Mouse (Mus musculus) hindbrain, embryonic 13.5 days (tissue): Measurements from ENCODE around the gene Lipc. TPM values are rescaled to one million over a fixed set of nuclear protein-coding genes. Genes with fewer than 3 reads are reported as not detected.

Experiments
- ATAC-seq: fragments of 200-750 bp; cut with Nextera tagmentation; 2 replicates; pipeline ENCODE4 v1.8.0; 2017; ENCODE audit warnings: moderate TSS enrichment; ENCODE audit not compliant: low FRiP score
- H3K27ac ChIP-seq: fragments of 300-500 bp; sonication (generic); 2 replicates; pipeline ENCODE4 v1.5.1; 2015; ENCODE audit warnings: inconsistent platforms, mild to moderate bottlenecking, moderate library complexity
- H3K27me3 ChIP-seq: fragments of 300-500 bp; sonication (generic); 2 replicates; pipeline ENCODE4 v1.6.1; 2015; ENCODE audit warnings: mild to moderate bottlenecking, inconsistent platforms
- H3K36me3 ChIP-seq: fragments of 300-500 bp; sonication (generic); 2 replicates; pipeline ENCODE4 v1.6.1; 2015; ENCODE audit warnings: mild to moderate bottlenecking, inconsistent platforms
- H3K4me1 ChIP-seq: fragments of 300-500 bp; sonication (generic); replicated peaks from 2 replicates; pipeline ENCODE4 v1.6.1; 2015; ENCODE audit warnings: inconsistent platforms
- H3K4me2 ChIP-seq: fragments of 300-500 bp; sonication (generic); 2 replicates; pipeline ENCODE4 v1.6.1; 2015; ENCODE audit warnings: inconsistent platforms, mild to moderate bottlenecking, moderate library complexity
- H3K4me3 ChIP-seq: fragments of 300-500 bp; sonication (generic); 2 replicates; pipeline ENCODE4 v1.5.1; 2015; ENCODE audit warnings: mild to moderate bottlenecking, inconsistent platforms
- H3K9ac ChIP-seq: fragments of 300-500 bp; sonication (generic); 2 replicates; pipeline ENCODE4 v1.6.1; 2015; ENCODE audit warnings: mild to moderate bottlenecking, inconsistent platforms
- H3K9me3 ChIP-seq: fragments of 300-500 bp; sonication (generic); 2 replicates; pipeline ENCODE4 v1.6.1; 2016; ENCODE audit warnings: inconsistent platforms
- WGBS: fragments of 180-500 bp; shearing (Covaris S2); methylation state at CpG from one replicate; pipeline ENCODE4 v1.1.7; 2015; 5-methylcytosine and 5-hydroxymethylcytosine counted together
- polyA plus RNA-seq: library from polyadenylated mRNA; unstranded; fragments of >200 nt; fragmentation: Nextera tagmentation; extraction: Ambion mirVana; gene quantifications from 2 replicates; pipeline ENCODE4 v1.2.1, GENCODE M21; 2015

Lipc gene
- polyA plus RNA-seq, 1 experiment from 2014 or later, result not detected

- ATAC-seq, result no peak
Measured at GRCm38 (mm10) chr9:70926820-70927588, 25.0 kb downstream of the Lipc start.

GRCm38 (mm10) chr9:70925225-70925624, 26.8 kb downstream of the Lipc start:
- 88% methylated on average over 6 of the region's 6 CpGs for WGBS
- Histone ChIP-seq H3K4me1 (peaks cover 13% of the 10 kb centered on the region; the same call in 1 of the 2 replicates), H3K36me3 (no peaks in the 10 kb centered on the region), H3K9me3 (no peaks in the 10 kb centered on the region), H3K4me2 (no peak overlapping the region), H3K27ac (no peak overlapping the region), H3K9ac (no peak overlapping the region), H3K27me3 (no peaks in the 10 kb centered on the region), H3K4me3 (no peak overlapping the region)
- no peak for ATAC-seq

More at GRCm38 (mm10) chr9:70926820-70927588, 25.0 kb downstream of the Lipc start:
- H3K36me3 ChIP-seq, result no peaks in the 10 kb centered on the region
- no peaks in the 10 kb centered on the region for H3K27me3 ChIP-seq
- H3K4me3 ChIP-seq, result no peak overlapping the region
- H3K9ac ChIP-seq, result no peak overlapping the region
- no peaks in the 10 kb centered on the region for H3K9me3 ChIP-seq
- peaks cover 8% of the 10 kb centered on the region; the same call in 1 of the 2 replicates for H3K4me1 ChIP-seq
- no peak overlapping the region for H3K27ac ChIP-seq
- no peak overlapping the region for H3K4me2 ChIP-seq
- 83% methylated on average over 6 of the region's 6 CpGs for WGBS

- no peak overlapping the region for H3K9ac ChIP-seq
- no peaks in the 10 kb centered on the region for H3K36me3 ChIP-seq
- H3K27ac ChIP-seq, result no peak overlapping the region
- ATAC-seq, result no peak
- no peak overlapping the region for H3K4me3 ChIP-seq
- no peak overlapping the region for H3K4me2 ChIP-seq
- 88% methylated on average over 3 of the region's 3 CpGs for WGBS
- H3K9me3 ChIP-seq, result no peaks in the 10 kb centered on the region
- peaks cover 13% of the 10 kb centered on the region; the same call in 1 of the 2 replicates for H3K4me1 ChIP-seq
- no peaks in the 10 kb centered on the region for H3K27me3 ChIP-seq
Measured at GRCm38 (mm10) chr9:70924763-70925162, 27.3 kb downstream of the Lipc start.

DNA sequence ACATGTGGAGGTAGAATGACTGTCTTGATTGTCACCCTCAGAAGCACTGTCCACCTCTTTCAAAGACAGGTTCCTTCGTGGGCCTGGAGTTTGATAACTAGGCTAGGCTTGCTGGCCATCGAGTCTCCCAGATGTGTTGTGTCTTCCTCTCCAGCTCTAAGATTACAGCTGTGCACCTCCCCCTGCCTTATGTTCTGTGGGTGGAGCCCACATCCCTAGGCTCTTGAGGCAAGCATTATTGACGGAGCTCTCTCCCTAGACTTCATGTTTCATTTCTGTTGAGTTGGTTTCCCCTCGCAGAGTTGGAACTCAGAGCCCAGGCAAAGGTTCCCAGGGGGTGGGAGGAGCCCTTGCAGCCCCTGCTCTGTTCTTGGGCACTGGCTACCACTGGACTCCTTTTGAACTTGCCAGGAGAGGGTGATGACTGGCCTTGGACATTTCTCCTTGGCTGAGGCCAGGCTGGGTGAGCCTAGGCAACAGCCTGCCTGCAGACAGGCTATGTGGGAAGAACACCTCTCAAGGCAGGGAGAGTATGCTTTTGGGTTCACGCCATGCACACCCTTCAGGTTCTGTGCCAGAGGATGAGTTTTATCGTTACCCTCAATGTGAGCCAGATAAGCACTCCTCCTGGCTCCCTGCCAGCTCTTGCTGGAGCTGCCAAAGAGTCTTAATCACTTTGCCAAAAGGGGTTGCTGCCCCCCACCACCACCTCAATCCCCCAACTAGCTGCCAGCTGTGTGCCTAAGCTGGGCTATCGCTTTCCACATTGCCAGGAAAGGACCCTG, 30.1 kb downstream of the Lipc start:
- H3K4me3 ChIP-seq, result no peak overlapping the region
- no peak overlapping the region for H3K4me2 ChIP-seq
- H3K9ac ChIP-seq, result no peak overlapping the region
- peak; percentile 54; the same call in 1 of the 2 replicates for ATAC-seq
- no peaks in the 10 kb centered on the region for H3K36me3 ChIP-seq
- H3K9me3 ChIP-seq, result no peaks in the 10 kb centered on the region
- no peak overlapping the region for H3K27ac ChIP-seq
- H3K27me3 ChIP-seq, result no peaks in the 10 kb centered on the region
- 69% methylated on average over 7 of the region's 7 CpGs for WGBS
- H3K4me1 ChIP-seq, result peaks cover 22% of the 10 kb centered on the region

DNA sequence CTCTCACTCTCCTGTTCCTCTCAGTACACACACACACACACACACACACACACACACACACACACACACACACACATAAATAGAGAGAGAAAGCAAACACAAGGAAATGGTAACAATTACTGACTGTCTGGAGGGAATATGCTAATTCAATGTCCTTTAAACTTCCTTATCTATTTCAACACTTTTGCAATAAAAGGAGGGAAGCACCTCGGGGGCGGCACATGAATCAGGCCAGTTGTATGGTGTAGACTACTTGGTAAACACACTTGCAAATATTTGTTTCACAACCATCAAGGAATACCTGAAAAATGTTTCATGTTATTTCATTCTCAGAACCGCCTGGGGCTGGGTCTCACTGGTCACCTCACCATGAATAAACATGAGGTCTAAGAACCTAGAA, 30.9 kb downstream of the Lipc start:
- Histone ChIP-seq H3K9ac (no peak overlapping the region), H3K27me3 (no peaks in the 10 kb centered on the region), H3K27ac (no peak overlapping the region), H3K4me2 (no peak overlapping the region), H3K36me3 (no peaks in the 10 kb centered on the region), H3K9me3 (no peaks in the 10 kb centered on the region), H3K4me3 (no peak overlapping the region), H3K4me1 (peaks cover 25% of the 10 kb centered on the region)
- 77% methylated on average over 3 of the region's 3 CpGs for WGBS
- no peak for ATAC-seq

- Histone ChIP-seq H3K9me3 (no peaks in the 10 kb centered on the region), H3K27me3 (no peaks in the 10 kb centered on the region), H3K4me1 (peaks cover 31% of the 10 kb centered on the region), H3K4me3 (no peak overlapping the region), H3K27ac (no peak overlapping the region; the same call in 1 of the 2 replicates), H3K9ac (no peak overlapping the region), H3K36me3 (no peaks in the 10 kb centered on the region), H3K4me2 (no peak overlapping the region)
- WGBS, result 87% methylated on average over 3 of the region's 3 CpGs
- no peak for ATAC-seq
Measured at GRCm38 (mm10) chr9:70919271-70919670, 32.8 kb downstream of the Lipc start.

- H3K9ac ChIP-seq, result no peak overlapping the region
- H3K4me1 ChIP-seq, result peaks cover 18% of the 10 kb centered on the region
- H3K4me3 ChIP-seq, result no peak overlapping the region
- H3K9me3 ChIP-seq, result no peaks in the 10 kb centered on the region
- no peak for ATAC-seq
- 48% methylated on average over 7 of the region's 7 CpGs for WGBS
- H3K36me3 ChIP-seq, result no peaks in the 10 kb centered on the region
- H3K4me2 ChIP-seq, result no peak overlapping the region
- H3K27ac ChIP-seq, result no peak overlapping the region
- no peaks in the 10 kb centered on the region for H3K27me3 ChIP-seq
Measured at GRCm38 (mm10) chr9:70916516-70916915, 35.5 kb downstream of the Lipc start.

- no peak overlapping the region for H3K9ac ChIP-seq
- no peaks in the 10 kb centered on the region for H3K9me3 ChIP-seq
- H3K36me3 ChIP-seq, result no peaks in the 10 kb centered on the region
- peaks cover 18% of the 10 kb centered on the region for H3K4me1 ChIP-seq
- ATAC-seq, result no peak
- no peak overlapping the region for H3K27ac ChIP-seq
- WGBS, result 86% methylated on average over 2 of the region's 2 CpGs
- no peaks in the 10 kb centered on the region for H3K27me3 ChIP-seq
- no peak overlapping the region for H3K4me2 ChIP-seq
- H3K4me3 ChIP-seq, result no peak overlapping the region
Measured at GRCm38 (mm10) chr9:70915356-70915685, 36.7 kb downstream of the Lipc start.

DNA sequence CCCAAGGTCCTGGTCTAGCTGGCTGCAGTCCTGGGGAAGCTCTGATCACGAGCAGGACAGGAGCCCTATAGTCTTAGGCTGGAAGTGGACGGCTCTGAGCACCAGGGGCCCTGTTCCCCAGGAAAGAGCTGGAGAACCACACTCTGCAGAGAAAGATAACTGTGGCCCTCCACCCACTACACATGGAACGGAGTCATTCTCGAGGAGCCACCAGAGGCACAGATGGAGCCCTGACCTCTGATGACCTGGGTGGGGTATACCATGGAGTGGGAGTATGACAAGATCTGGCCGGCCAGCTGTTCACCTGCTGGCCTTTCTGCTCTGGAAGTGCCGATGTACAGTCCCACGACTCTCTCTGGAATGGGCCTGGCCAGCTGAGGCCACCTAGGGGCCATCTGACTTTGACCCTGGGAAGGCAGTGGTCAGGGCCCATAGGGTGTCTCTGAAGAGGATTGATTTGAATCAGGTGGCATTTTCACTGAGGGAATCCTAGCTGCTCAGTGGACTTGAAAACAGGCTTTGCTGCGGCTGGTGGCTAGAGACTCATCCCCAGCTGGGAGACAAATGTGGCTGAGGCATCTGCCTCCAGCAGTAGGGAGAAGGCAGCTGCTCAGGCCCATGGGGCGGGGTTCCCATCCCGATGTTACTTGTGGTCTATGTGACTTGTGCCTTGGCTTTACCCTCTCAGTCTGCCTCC, 37.2 kb downstream of the Lipc start:
- Histone ChIP-seq H3K27ac (no peak overlapping the region), H3K36me3 (no peaks in the 10 kb centered on the region), H3K9me3 (no peaks in the 10 kb centered on the region), H3K4me1 (peaks cover 18% of the 10 kb centered on the region), H3K4me2 (no peak overlapping the region), H3K9ac (no peak overlapping the region), H3K4me3 (no peak overlapping the region), H3K27me3 (no peaks in the 10 kb centered on the region)
- 72% methylated on average over 10 of the region's 10 CpGs for WGBS
- ATAC-seq, result no peak

DNA sequence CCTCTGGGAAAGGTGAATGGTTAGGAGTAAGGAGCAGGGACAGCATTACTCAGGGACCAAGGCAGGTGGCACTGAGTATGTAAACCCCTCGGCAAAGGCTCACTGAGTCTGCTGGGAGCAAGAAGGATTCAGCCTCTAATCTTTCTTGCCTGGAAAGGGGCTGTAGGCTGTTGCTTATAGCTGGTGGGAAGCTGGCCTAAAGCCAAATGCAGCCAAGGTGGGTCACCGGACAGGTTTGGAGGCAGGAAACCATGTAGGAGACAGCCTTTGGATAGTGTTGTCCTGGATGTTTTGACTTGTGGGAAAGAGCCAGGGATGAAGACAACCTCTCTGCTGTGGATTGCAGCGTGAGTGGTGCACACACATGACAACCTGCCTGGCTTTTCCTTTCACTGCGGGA, 40.9 kb downstream of the Lipc start:
- H3K4me1 ChIP-seq, result peaks cover 5% of the 10 kb centered on the region; the same call in 1 of the 2 replicates
- no peaks in the 10 kb centered on the region for H3K36me3 ChIP-seq
- no peak overlapping the region for H3K4me2 ChIP-seq
- H3K27me3 ChIP-seq, result no peaks in the 10 kb centered on the region
- no peaks in the 10 kb centered on the region for H3K9me3 ChIP-seq
- ATAC-seq, result no peak
- no peak overlapping the region; the same call in 1 of the 2 replicates for H3K27ac ChIP-seq
- 79% methylated on average over 4 of the region's 4 CpGs for WGBS
- no peak overlapping the region for H3K9ac ChIP-seq
- no peak overlapping the region for H3K4me3 ChIP-seq

GRCm38 (mm10) chr9:70910351-70910750, 41.7 kb downstream of the Lipc start:
- no peak overlapping the region for H3K9ac ChIP-seq
- no peak overlapping the region for H3K4me3 ChIP-seq
- no peak overlapping the region for H3K4me2 ChIP-seq
- no peaks in the 10 kb centered on the region for H3K9me3 ChIP-seq
- no peaks in the 10 kb centered on the region for H3K27me3 ChIP-seq
- H3K36me3 ChIP-seq, result no peaks in the 10 kb centered on the region
- ATAC-seq, result no peak
- H3K4me1 ChIP-seq, result peaks cover 5% of the 10 kb centered on the region; the same call in 1 of the 2 replicates
- 84% methylated on average over 6 of the region's 6 CpGs for WGBS
- H3K27ac ChIP-seq, result no peak overlapping the region
